12 mouse cellular contexts compared by ENCODE assay signal in genomic region chr4:35130411-35130948, GRCm38 (mm10). TPM values are rescaled to one million over a fixed set of nuclear protein-coding genes. Genes with fewer than 3 reads are reported as not detected.
DNase-seq lines count a peak whose midpoint lies in the region; ATAC-seq lines count a peak whose summit lies in the region.
"Had no signal": no experiment of that assay in that cellular context is flagged by ENCODE, and none has a peak within 500 bp of the region (broad histone marks: within the 10 kb centered on the region; RNA-seq: fewer than 3 reads in every experiment).

No protein-coding gene starts in this region.

- no peaks in the 10 kb centered on the region; the same call in 1 of the 2 replicates for H3K36me3 ChIP-seq in hindbrain, embryonic 10.5 days
- H3K36me3 ChIP-seq in hindbrain, embryonic 11.5 days (ENCODE audit: control insufficient read depth, insufficient read depth, low read length): no peaks in the 10 kb centered on the region
- H3K36me3 ChIP-seq in kidney, embryonic 16.5 days (ENCODE audit: insufficient read depth, low read length): no peaks in the 10 kb centered on the region
- H3K36me3 ChIP-seq: hindbrain, embryonic 15.5 days had no signal

- no peak for DNase-seq in hindbrain, embryonic 10.5 days (ENCODE audit: low spot score)
- no peak for DNase-seq in hindbrain, embryonic 11.5 days (ENCODE audit: low spot score)
- peak; percentile 18 for DNase-seq in NIH3T3 (ENCODE audit: low read depth)
- peak; percentile 40 to 52 for DNase-seq in lung, adult 18-20 months
- DNase-seq in left cerebral cortex, adult 11 months (ENCODE audit: low spot score): no peak
- no peak for DNase-seq in adrenal gland, postnatal 25 days

- H3K4me1 ChIP-seq in hindbrain, embryonic 10.5 days (replicated peaks): peaks cover 54% of the 10 kb centered on the region
- H3K4me1 ChIP-seq in hindbrain, embryonic 11.5 days (replicated peaks; ENCODE audit: control insufficient read depth, insufficient read depth, low read length): no peaks in the 10 kb centered on the region; the same call in 1 of the 2 replicates
- H3K4me1 ChIP-seq in kidney, embryonic 16.5 days (ENCODE audit: insufficient read depth, low read length): peaks cover 31% of the 10 kb centered on the region

- no peak overlapping the region for H3K4me2 ChIP-seq in hindbrain, embryonic 11.5 days (replicated peaks; ENCODE audit: low read depth, low read length)
- no peak overlapping the region for H3K4me2 ChIP-seq in kidney, embryonic 16.5 days (replicated peaks; ENCODE audit: low read depth, low read length)
- H3K4me2 ChIP-seq: hindbrain, embryonic 15.5 days had no signal

- H3K27me3 ChIP-seq in hindbrain, embryonic 10.5 days (ENCODE audit: insufficient read depth, poor library complexity, severe bottlenecking): no peaks in the 10 kb centered on the region
- no peaks in the 10 kb centered on the region for H3K27me3 ChIP-seq in hindbrain, embryonic 11.5 days (ENCODE audit: control insufficient read depth, insufficient read depth, low read length)
- no peaks in the 10 kb centered on the region for H3K27me3 ChIP-seq in kidney, embryonic 16.5 days (ENCODE audit: insufficient read depth, low read length)
- H3K27me3 ChIP-seq: hindbrain, embryonic 15.5 days had no signal

- H3K9ac ChIP-seq in hindbrain, embryonic 11.5 days (ENCODE audit: low read depth, low read length): no peak overlapping the region
- no peak overlapping the region for H3K9ac ChIP-seq in kidney, embryonic 16.5 days (replicated peaks; ENCODE audit: low read length)
- H3K9ac ChIP-seq: hindbrain, embryonic 15.5 days had no signal

- WGBS in hindbrain, embryonic 10.5 days: 74% methylated on average over 6 of the region's 6 CpGs
- 66% methylated on average over 6 of the region's 6 CpGs for WGBS in hindbrain, embryonic 11.5 days
- WGBS in kidney, embryonic 16.5 days: 48% methylated on average over 6 of the region's 6 CpGs

- peak overlapping the region; percentile 45; the same call in 1 of the 2 replicates for H3K27ac ChIP-seq in hindbrain, embryonic 10.5 days
- no peak overlapping the region for H3K27ac ChIP-seq in hindbrain, embryonic 11.5 days (ENCODE audit: low read depth, low read length)
- no peak overlapping the region for H3K27ac ChIP-seq in kidney, embryonic 16.5 days (ENCODE audit: low read length)
- H3K27ac ChIP-seq: hindbrain, embryonic 15.5 days had no signal

- no peaks in the 10 kb centered on the region for H3K9me3 ChIP-seq in hindbrain, embryonic 10.5 days
- no peaks in the 10 kb centered on the region for H3K9me3 ChIP-seq in hindbrain, embryonic 11.5 days (ENCODE audit: control insufficient read depth, low read length)
- no peaks in the 10 kb centered on the region for H3K9me3 ChIP-seq in kidney, embryonic 16.5 days (ENCODE audit: low read length)
- H3K9me3 ChIP-seq: hindbrain, embryonic 15.5 days had no signal

- H3K4me3 ChIP-seq in hindbrain, embryonic 10.5 days: no peak overlapping the region
- H3K4me3 ChIP-seq in hindbrain, embryonic 11.5 days (ENCODE audit: low read depth, low read length): no peak overlapping the region
- no peak overlapping the region for H3K4me3 ChIP-seq in kidney, embryonic 16.5 days (ENCODE audit: low read length)
- H3K4me3 ChIP-seq: hindbrain, embryonic 15.5 days had no signal

- ATAC-seq in hindbrain, embryonic 11.5 days (ENCODE audit: low FRiP score): no peak
- peak; percentile 69 for ATAC-seq in neutrophil, adult 5-6 weeks (ENCODE audit: extremely low read depth, insufficient number of reproducible peaks, low FRiP score, poor library complexity, severe bottlenecking)
- no peak for ATAC-seq in kidney, embryonic 16.5 days (ENCODE audit: low FRiP score, low TSS enrichment)

RNA-seq across cellular contexts. Expression of gene Ifnk, which starts 21.4 kb away (rescaled TPM):
- polyA plus RNA-seq in hindbrain, embryonic 10.5 days (2016; fragmentation: Nextera tagmentation; extraction: Ambion mirVana): 0.26 and 0.41 TPM in 2 replicates
- 0.43 TPM in 1 of 2 replicates, not detected in the other for polyA plus RNA-seq in hindbrain, embryonic 11.5 days (2014; fragmentation: Nextera tagmentation; extraction: Ambion mirVana)
- not detected in 2 replicates for total RNA-seq in neutrophil, adult 5-6 weeks (2017)
- polyA plus RNA-seq in kidney, embryonic 16.5 days (2015; fragmentation: Nextera tagmentation; extraction: Ambion mirVana): 0.27 and 0.30 TPM in 2 replicates
- not detected in 2 replicates for total RNA-seq in adrenal gland, postnatal 25 days (2021)
- total RNA-seq: adrenal gland, postnatal 4 days; left cerebral cortex, postnatal 10 days had no signal
- polyA plus RNA-seq: testis, adult 2 months had no signal

RNA-seq across cellular contexts. Expression of gene Mob3b, which starts 26.8 kb away (rescaled TPM):
- polyA plus RNA-seq in hindbrain, embryonic 10.5 days (2016; fragmentation: Nextera tagmentation; extraction: Ambion mirVana): 13.1 and 19.6 TPM in 2 replicates
- 9.4 and 14.5 TPM in 2 replicates for polyA plus RNA-seq in hindbrain, embryonic 11.5 days (2014; fragmentation: Nextera tagmentation; extraction: Ambion mirVana)
- total RNA-seq in neutrophil, adult 5-6 weeks (2017): 2.6 and 5.5 TPM in 2 replicates
- 14.7 and 17.2 TPM in 2 replicates for polyA plus RNA-seq in kidney, embryonic 16.5 days (2015; fragmentation: Nextera tagmentation; extraction: Ambion mirVana)
- 22.6 and 36.2 TPM in 2 replicates for total RNA-seq in adrenal gland, postnatal 25 days (2021)

Comparison
In these comparisons a context has a peak if more than half of its experiments do, and no peak if none do; other contexts are left out.
1. DNase-seq: peak in NIH3T3 (single experiment) and lung, adult 18-20 months (2 of 2); none in hindbrain, embryonic 10.5 days (single experiment), hindbrain, embryonic 11.5 days (single experiment), left cerebral cortex, adult 11 months (single experiment) and adrenal gland, postnatal 25 days (single experiment).